Mouse (Mus musculus) embryonic fibroblast, embryonic 13.5 days (primary cell): ENCODE data around the gene Gm1673.

Experiments used
- CTCF ChIP-seq: IDR thresholded peaks from 2 replicates; pipeline ENCODE4 v1.5.1; 2011; ENCODE audit warnings: mild to moderate bottlenecking, control low read depth, low read length, moderate library complexity, borderline replicate concordance; ENCODE audit not compliant: insufficient read depth
- POLR2A ChIP-seq: IDR thresholded peaks from 2 replicates; pipeline ENCODE4 v1.6.1; 2011; ENCODE audit warnings: low read depth, mild to moderate bottlenecking, control low read depth, low read length, moderate library complexity

- TF ChIP-seq POLR2A (no peak), CTCF (no peak)
Measured at GRCm38 (mm10) chr5:33955868-33956267, 27.4 kb upstream of the Gm1673 start.
